Mouse (Mus musculus): Measurements from ENCODE around the gene Avpr2.

Gene Avpr2

GRCm38 (mm10) chrX:73918631-73919030 is 26.7 kb downstream of the Avpr2 start:
- no peak for DNase-seq

- no peak for DNase-seq
Measured at GRCm38 (mm10) chrX:73921285-73921822, 29.5 kb downstream of the Avpr2 start.

GRCm38 (mm10) chrX:73921823-73922549 is 30.1 kb downstream of the Avpr2 start, which contains the start of the genes Arhgap4 and Naa10:
TSS of gene Arhgap4 (minus strand) at chrX:73921870.
TSS of gene Naa10 (minus strand) at chrX:73921944.
- DNase-seq: peak; percentile 81

- DNase-seq: peak; percentile 43
Measured at GRCm38 (mm10) chrX:73922550-73922882, 30.6 kb downstream of the Avpr2 start.

GRCm38 (mm10) chrX:73930402-73931062 is 38.6 kb downstream of the Avpr2 start, which contains the start of gene Renbp:
TSS of gene Renbp (minus strand) at chrX:73930850.
- DNase-seq: peak; percentile 55

GRCm38 (mm10) chrX:73931871-73932270 is 40.0 kb downstream of the Avpr2 start:
- DNase-seq: no peak

GRCm38 (mm10) chrX:73941860-73942259 is 50.0 kb downstream of the Avpr2 start:
- no peak for DNase-seq

GRCm38 (mm10) chrX:73942294-73942693 is 50.4 kb downstream of the Avpr2 start:
- no peak for DNase-seq
